Mouse (Mus musculus) testis, adult 2 months (tissue): Measurements from ENCODE around the gene Slc24a5.
"Not testable (repeated sequence)": the region's sequence is repeated elsewhere in the genome, so short reads cannot be mapped to it uniquely, and the experiment has no call there.

Source experiments
- CTCF ChIP-seq: fragments of 200-500 bp; IDR thresholded peaks from 2 replicates; pipeline ENCODE4 v1.5.1; 2012; ENCODE audit warnings: low read depth, mild to moderate bottlenecking, inconsistent platforms, low read length, moderate library complexity; ENCODE audit not compliant: control insufficient read depth, insufficient read depth, insufficient replicate concordance
- POLR2A ChIP-seq: fragments of 200-500 bp; IDR thresholded peaks from 2 replicates; pipeline ENCODE4 v1.6.1; 2012; ENCODE audit warnings: low read depth, mild to moderate bottlenecking, inconsistent platforms, low read length, moderate library complexity; ENCODE audit not compliant: control insufficient read depth

DNA sequence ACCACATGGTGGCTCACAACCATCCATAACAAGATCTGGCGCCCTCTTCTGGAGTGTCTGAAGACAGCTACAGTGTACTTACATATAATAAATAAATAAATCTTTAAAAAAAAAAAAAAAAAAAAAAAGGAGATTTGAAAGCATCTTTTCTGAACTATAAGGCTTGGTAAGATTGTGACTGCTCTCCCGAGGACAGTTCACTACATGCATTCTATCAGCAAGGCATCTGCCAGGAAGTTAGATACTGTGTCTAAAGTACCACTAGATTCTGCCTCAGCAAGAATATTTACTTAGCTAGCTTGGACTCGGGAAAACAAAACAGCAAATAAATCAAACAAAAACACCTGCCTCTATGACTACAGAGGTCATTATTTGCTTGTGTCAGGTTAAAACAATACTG, 24.2 kb downstream of the Slc24a5 start:
- TF ChIP-seq CTCF, POLR2A: not testable (repeated sequence)
